Mouse (Mus musculus) c-Kit-negative CD71-positive TER-119-positive erythroid progenitor cells, embryonic 14.5 days (primary cell): ENCODE measurements around the gene Pcif1.

Source experiments
- DNase-seq: peaks from one replicate; pipeline ENCODE4 v3.0.0-alpha.2; 2013; ENCODE audit warnings: low read depth, low spot score

The Pcif1 gene

GRCm38 (mm10) chr2:164892696-164893216 lies 13.7 kb downstream of the Pcif1 start:
- DNase-seq = no peak

GRCm38 (mm10) chr2:164894048-164894447 lies 14.9 kb downstream of the Pcif1 start:
- no peak for DNase-seq

- no peak for DNase-seq
These were observed 15.5 kb downstream of the Pcif1 start for GRCm38 (mm10) chr2:164894644-164895043.

DNA sequence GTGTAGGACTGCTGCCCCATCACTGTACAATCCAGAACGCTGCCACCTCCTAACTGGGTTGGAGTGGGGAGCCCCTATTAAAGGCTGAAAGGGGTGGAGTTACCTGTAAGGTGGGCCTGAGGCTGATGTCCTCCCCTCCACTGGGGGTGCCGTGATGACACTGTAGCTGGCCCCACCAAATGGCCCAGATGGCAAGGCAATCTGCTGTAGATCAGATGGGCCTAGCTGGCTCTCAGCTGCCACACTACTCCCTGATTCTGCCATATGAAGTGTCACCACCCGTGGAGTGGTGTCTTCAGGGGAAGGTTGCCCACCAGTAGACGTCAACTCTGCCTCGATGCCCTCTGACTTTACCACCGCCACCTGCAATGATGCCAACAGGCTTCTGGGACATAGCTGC lies 16.8 kb downstream of the Pcif1 start:
- DNase-seq = no peak

DNA sequence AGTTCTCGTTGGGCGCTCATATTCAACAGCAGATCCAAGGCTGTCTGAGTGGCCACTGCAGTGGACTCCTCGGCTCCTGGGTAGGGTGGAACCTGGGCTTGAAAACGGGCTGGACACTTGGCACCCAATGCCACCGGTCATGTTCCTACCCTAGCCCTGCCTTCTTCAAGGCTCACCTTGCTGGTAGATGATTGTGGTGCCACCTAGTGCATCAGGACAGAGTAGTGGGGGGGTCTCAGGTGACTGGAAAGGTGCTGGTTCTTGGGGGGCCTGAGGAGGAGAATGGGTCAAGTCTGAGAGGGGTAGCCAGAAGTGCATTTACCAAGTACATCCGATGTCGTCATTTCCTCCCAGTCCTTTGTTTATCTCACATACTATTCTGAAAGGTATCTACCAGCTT lies 18.9 kb downstream of the Pcif1 start:
- no peak for DNase-seq

DNA sequence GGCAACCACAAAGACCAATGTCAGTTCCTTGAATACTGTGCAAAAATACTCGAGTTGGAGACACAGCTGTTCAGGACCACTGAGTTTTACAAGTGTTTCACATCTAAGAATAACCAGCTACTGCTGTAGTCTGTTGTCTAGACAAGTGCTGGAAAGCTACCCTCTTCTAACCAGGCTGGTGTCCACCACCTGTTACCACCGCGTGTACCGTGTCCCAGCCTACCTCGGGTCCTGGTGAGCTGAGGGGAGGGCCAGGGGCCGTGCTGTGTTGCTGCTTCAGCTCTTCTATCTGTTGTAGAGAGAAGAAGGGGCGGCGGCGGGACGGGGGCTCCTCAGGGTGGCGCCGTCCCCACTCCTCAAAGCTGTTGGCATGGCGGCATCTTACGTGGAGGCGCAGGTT lies 19.9 kb downstream of the Pcif1 start:
- DNase-seq = no peak

- DNase-seq = no peak
These were observed 20.8 kb downstream of the Pcif1 start for GRCm38 (mm10) chr2:164899723-164900459.

DNA sequence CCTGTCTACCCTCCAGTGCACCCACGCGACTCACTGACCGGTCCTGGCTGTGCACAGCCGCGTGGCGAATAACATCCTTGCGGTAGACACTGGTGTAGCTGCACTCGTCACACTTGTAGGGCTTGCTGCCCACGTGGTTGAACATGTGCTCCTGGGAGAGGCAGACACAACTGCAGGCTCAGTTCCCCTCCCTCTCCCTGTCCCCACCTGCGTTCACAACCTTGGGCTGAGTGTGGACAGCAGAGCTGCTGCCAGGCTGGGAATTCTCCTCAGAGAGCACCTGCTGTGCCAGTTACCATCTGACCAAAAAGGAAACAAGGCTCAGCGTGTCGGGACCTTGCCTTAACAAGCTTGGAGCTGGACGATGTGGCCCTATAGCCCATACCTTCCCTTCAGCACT lies 22.3 kb downstream of the Pcif1 start:
- no peak for DNase-seq

DNA sequence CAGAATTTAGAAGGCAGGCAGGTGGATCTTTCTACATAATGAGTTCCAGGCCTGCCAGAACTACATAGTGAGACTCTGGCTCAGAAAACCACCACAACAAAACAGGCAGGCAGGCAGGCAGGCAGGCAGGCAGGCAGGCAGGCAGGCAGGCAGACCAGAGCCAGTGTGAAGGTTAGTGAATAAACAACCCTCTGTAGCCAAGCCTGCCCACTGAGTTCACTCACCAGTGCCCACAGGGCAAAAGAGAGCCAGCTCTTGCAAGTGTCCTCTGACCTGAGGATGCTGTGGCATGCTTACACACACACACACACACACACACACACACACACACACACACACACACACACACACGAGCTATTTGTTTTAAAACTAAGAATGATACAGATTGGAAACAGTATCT lies 24.4 kb downstream of the Pcif1 start:
- no peak for DNase-seq

- DNase-seq = no peak
These were observed 27.0 kb downstream of the Pcif1 start for GRCm38 (mm10) chr2:164906071-164906470.

DNA sequence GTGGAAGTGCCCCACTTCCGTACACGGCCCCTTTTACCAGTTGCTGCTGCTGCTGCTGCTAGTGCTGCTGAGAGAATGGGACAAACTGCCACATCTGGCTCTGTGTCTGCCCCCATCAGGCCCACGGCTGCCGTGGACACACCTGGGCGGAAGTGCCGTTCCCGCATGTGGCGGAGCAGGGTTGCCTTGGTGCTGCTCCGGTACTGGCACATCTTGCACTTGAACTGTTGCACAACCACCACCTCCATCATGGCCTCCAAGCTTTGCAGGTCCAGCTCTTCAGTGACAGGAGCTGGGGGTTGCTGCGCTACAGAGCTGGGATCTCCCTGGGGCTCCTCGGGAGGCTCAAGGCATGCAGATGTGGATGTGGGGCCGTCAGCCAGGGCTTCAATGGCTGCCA lies 28.4 kb downstream of the Pcif1 start:
- no peak for DNase-seq

- no peak for DNase-seq
These were observed 28.9 kb downstream of the Pcif1 start for GRCm38 (mm10) chr2:164908011-164908410.

- DNase-seq = no peak
These were observed 30.0 kb downstream of the Pcif1 start for GRCm38 (mm10) chr2:164909100-164909499.

DNA sequence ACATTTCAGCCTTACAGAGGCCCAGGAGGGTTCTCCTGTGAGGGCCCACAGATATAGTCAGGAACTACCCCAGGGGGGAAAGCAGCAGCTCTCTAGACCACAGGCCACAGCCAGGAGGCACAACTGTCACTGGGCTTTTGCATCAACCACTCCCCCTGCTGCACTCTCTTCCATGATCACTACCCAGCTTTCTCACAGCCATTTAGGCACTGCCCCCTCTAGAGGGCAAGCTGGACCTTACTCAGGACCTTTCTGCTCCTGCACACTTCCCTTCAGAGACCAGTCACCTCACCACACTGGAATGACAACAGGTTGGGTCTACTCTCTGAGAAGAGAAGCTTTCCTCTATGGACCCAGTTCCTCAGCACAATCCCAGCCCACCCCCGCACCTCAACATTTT lies 30.4 kb downstream of the Pcif1 start:
- DNase-seq = peak; percentile 9

DNA sequence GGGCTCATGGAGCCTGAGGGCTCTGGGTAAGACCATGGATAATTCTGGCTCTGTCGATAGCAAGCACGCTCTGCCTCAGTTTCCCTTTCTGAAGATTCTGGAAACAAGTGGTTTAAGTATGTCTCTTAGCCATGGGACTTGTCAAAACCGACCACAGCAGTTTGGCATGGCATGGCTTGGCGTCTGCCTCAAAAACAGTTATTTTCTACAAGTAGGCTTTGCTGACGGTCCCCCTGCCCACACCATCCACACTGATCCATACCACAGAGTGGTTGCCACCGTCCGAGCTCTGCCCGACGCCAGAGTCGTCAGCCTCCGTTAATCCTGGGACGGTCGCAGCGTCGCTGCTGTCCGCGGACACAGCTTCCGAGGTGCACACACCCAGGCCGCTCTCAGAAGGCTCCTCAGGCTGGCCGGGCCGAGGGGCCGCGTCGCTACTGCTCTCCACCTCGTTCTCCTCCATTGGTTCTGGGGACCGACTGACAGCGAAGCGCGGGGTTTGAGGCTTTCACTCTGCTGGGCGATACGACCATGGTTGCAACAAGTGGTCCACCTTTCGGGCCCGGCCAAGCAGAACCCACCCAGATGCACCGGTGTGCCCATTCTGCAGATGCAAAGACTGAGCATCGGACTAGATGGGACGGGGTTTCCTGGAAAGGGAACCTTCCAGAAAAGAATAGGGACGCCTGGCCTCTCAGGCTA lies 31.4 kb downstream of the Pcif1 start:
- DNase-seq = peak; percentile 19

DNA sequence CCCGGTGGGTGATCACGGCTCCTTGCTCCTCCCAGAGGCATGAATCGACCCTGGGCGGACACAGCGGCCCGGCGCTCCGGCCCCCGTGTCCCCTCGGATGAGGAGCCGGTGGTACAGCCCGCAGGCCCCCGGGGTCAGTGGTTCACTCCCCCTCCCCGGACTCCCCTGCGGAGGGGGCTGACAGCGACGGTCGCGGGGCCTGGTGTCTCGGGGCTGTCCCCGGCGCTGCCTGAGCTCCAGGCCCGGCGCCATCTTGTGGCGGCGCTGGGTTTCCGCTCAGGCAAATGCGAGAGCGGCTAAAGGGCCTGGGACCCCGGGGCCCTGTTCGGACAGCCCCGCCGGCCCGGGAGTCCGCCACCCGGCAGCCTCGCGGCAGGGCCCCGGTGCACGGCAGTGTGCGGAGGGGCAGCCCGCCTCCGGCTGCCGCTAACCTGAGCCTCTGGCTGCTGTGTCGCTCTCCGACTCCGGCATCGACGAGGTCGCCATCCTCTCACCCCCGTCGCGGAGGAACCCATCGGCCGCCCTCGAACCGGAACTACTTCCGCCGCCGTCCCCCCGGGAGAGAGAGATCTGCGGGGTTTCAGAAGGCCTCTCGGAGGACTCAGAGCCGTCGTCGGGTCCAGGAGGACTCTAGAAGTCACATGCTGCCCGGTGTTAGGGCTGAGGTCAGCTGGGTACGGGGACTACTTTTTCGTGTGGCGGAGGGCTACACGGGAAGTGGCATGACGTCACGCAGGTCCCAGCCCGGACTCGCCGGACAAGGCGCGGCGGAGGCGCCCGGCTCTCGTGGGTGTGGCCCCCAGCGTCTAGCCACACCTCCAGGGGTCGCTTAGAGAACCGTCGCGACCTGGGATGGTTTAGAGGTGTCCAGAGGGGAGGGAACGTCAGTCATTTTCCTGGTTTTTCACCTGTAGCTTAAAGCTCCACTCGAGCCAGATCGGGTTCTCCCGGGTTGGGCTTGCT lies 32.3 kb downstream of the Pcif1 start, which contains the start of gene Zfp335:
TSS of gene Zfp335 (minus strand) at position 672 of the 963 bp plus-strand sequence.
- peak; percentile 87 for DNase-seq

DNA sequence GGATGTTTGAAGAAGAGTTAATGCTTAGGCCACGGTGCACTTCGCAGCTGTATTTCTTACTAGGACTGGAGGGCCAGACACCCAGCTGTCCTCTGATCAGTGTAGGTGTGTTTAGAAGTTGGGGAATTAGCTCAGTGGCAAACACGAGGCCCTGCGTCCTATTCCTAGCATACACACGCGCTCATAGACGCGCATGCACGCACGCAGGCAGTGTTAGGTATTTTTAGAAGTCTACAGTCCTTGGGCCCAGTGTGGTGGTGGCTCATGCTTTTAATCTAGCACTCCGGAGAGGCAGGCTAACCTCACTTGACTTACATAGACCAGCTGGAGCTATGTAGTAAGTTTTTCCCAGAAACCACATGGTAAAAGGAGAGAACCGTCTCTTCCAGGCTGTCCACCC lies 33.0 kb downstream of the Pcif1 start:
- no peak for DNase-seq

GRCm38 (mm10) chr2:164912749-164913427 lies 33.8 kb downstream of the Pcif1 start:
- no peak for DNase-seq

GRCm38 (mm10) chr2:164913428-164913786 lies 34.3 kb downstream of the Pcif1 start:
- peak; percentile 16 for DNase-seq

DNA sequence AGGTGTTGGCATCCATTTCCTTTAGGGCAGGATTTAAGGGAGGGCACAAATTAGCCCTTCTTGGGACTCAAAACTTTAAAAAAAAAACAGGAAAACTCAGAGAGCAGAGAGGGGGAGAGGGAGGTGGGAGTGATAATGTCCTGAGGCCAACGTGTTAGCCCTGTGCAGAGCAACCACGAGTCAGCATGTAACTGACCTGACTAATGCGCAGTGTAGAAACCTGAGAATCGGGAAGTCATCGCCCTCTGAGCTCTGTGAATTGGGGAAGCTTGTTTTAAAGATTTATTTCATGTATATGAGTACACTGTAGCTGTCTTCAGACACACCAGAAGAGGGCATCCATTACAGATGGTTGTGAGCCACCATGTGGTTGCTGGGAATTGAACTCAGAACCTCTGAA lies 37.7 kb downstream of the Pcif1 start:
- DNase-seq = no peak

DNA sequence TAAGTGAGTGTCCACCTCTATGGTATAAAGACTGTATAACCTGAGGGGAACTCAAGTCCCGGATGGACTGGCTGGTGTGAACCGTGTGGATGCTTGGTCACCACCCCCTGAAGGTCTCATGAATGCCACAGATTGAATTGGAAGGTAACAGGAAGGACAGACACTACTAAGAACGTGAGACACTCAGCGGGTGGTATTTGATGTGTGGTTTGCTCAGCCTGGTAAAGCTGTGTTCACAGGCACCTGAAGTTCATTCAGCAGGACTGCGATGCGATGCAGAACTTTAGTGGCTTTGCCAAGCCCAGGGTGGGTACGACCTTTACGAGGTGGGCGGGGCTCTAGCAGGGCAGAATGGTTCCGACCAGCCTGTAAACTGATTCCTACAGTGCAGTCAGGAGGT lies 38.3 kb downstream of the Pcif1 start:
- DNase-seq = no peak
